Mouse (Mus musculus) heart, postnatal 25 days (tissue): ENCODE results near the gene Prph2. TPM values are rescaled to one million over a fixed set of nuclear protein-coding genes. Genes with fewer than 3 reads are reported as not detected.

ENCODE experiments used
- DNase-seq: peaks from one replicate; pipeline ENCODE4 v3.0.0; 2022; ENCODE audit warnings: low spot score
- intact Hi-C: fragments of 180-260 bp; cut with DNase I; formaldehyde crosslinking; loops from one replicate; pipeline ENCODE4 v1.15.1; 2025
- total RNA-seq, 2 experiments: library from RNA; stranded (reverse); gene quantifications; 2 replicates each; pipeline ENCODE4 v1.2.3; 2021

Gene Prph2
- total RNA-seq, 2 experiments from 2014 or later, result not detected

DNA sequence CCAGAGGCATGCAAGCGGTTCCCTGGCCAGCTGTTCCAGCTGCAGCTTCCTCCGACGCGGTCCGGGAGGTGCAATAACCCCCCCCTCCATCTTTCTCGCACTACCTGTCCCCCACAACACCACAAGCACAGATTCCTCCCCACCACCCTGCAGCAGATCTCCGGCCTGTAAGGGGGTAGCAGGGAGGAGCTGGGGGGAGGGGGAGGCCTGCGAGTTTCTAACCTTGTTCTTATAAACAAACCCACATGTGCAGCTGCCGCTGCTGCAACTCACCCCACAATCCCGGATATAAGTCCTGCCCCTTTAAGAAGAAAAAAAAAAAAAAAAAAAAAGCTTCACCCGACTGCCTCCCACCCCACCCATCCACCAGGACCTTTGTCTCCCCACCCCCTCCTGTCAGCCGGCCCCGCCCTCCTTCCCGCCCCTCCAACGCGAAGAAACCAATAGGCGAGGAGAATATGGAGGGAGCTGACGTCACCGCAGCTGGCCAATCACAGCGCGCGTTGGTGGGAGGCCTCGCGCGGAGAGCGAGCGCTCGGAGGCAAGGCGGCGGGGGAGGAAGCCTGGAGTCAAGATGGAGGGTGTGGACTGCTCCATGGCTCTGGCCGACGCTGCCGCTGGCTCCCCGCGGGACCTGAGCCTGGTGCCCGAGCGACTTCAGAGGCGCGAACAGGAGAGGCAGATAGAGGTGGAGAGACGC lies 20.0 kb upstream of the Prph2 start, which contains the start of gene Tbcc:
TSS of gene Tbcc (plus strand) at position 569 of the 700 bp plus-strand sequence.
- intact Hi-C loops, result no loop called here
- peak; percentile 94 for DNase-seq

DNA sequence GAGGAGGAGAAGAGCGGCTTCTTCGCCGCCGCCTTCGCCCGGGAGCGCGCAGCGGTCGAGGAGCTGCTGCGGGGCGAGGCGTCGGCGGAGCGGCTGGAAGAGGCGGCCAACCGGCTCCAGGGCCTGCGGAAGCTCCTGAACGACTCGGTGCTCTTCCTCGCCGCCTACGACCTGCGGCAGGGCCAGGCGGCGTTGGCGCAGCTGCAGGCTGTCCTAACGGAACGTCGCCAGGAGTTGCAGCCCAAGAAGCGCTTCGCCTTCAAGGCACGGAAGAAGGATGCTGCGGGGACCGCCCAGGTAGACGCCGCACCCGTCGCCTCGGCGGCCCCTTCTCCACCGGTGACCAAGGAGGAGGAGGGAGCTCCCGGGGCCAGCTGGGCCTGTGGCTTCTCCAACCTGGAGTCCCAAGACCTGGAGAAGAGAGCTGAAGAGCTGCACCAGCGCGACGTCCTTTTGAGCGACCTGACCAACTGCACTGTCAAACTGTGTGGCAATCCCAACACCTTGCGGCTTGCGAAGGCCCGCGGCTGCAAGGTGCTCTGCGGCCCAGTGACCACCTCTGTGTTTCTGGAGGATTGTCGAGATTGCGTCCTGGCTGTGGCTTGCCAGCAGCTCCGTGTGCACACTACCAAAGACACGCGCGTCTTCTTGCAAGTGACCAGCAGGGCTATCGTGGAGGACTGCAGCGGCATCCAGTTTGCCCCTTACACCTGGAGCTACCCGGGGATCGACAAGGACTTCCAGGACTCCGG lies 19.2 kb upstream of the Prph2 start:
- DNase-seq, result peak; percentile 28
- intact Hi-C loops, result no loop called here

DNA sequence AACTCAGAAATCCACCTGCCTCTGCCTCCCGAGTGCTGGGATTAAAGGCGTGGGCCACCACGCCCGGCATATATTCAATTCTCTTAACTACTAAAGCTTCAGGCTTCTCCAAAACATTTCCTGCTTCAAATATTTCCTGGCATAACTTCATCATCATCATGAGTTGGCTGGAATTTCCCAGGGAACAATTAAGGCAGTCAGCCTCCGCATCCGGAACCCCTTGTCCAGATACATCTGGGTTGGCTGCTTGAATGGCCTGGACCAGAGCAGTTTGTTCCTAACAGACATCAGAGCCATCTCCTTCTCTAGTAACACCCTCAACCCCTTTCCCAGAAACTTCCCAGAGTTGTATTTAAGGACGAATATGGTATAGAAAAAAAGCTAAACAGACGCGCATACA lies 14.8 kb upstream of the Prph2 start:
- intact Hi-C loops, result no loop called here

DNA sequence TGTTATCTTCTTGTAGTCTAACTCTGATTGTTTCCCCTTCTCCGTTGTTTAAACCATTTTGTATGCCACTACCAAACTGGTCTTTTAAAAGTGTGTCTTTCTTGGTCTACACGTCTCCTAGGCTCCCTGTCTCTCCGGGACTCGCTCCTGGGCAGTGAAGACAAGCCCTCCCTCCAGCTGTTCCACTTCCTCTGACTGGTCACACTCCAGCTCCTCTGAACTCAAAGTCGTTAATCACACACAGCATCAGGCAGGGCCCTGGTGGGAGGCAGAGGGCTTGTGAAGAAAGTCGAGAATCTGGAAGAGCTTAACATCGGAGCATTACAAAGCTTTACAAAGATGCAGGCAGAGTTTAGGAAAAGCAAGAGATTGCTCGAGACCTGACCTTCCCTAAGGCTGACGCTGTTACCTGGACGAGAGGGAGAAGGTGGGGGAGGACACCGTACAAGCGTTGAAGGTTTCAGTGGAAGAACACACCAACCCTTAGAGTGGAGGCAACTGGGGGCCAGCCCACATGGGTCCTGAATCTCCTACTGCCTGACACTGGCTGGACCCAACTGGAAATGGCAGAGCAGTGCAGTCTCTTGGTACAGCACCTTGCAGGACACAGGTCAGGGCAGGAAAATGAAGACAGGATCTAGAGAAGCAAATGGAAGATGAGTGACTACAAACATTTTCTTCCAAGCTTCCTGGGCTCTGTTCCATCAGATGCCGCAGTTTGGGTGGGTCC lies 12.9 kb upstream of the Prph2 start:
- intact Hi-C loops, result no loop called here
- DNase-seq, result no peak

More for the DNA sequence above, 14.8 kb upstream of the Prph2 start:
- DNase-seq, result peak; percentile 39

DNA sequence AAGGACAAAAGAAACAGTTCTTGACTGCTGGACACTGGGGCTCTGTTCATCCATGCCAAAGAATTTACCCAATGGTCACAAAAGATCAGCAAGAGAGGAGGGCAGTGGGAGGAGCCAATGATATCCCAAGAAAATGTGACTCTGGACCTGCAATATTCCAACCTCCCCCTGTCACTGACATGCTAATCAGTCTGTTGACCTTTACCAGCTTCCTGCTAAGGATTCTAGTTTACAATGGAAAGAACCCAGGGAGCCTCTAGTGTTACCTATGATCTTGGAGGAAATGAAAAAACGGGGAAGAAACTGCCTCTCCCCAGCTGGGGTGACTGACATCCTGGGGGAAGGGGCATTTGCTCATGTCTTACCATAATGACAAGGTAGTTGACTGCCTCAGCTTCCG lies 9.3 kb upstream of the Prph2 start:
- intact Hi-C loops, result loop anchor here (5.0 kb wide), 1 partner anchor 136 kb away; no protein-coding TSS in a partner anchor
- no peak for DNase-seq

DNA sequence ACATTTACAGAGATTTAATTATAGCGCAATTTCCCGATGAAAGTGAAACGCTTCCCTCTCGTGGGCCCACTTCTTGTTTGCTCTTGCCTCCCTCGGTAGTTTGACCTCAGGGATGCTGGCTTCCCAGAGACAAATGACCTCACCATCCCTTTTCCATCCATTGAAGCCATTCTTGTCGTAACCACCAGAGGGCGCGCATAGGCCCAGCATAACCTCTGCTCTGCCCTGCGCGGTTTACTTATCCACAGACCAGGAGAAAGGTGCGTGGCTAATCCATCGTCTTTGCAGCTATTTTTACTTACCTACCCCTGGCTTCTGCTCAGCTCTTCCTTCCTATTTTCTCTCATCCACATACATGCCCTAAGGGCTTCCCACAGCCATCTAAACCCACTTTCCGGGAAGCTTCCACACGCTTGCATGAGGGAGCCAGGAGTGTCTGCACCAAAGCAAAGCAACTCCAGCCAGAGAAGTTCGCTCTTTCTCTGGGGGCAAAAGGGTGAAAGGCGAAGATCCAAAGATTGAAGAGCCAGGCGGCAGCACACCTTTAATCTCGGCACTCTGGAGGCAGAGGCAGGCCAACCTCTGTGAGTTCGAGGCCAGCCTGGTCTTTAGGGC lies 6.3 kb upstream of the Prph2 start:
- DNase-seq, result peak; percentile 53

DNA sequence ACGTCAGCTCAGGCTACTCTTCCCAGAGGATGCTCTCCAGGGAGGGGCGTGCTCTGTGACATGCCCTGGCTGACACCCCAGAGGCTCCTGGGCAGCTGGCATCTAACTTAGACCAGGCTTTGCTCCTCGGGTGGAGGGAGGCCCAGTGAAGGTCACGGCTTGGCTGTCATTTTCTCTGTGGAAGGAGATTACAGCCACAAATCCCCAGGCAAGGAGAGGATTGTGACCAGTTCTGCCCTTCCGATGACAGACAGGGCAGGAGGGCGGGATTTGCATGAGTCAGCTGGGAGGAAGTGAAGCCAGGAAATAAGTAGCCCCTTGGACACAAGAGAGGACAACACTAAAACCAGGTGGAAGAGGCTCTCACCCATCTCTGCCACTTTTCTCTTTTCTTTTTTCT lies 2.1 kb downstream of the Prph2 start:
- DNase-seq, result no peak
- intact Hi-C loops, result no loop called here

More for the DNA sequence above, 6.3 kb upstream of the Prph2 start:
- intact Hi-C loops, result loop anchor here (5.0 kb wide), 1 partner anchor 133 kb away; no protein-coding TSS in a partner anchor

DNA sequence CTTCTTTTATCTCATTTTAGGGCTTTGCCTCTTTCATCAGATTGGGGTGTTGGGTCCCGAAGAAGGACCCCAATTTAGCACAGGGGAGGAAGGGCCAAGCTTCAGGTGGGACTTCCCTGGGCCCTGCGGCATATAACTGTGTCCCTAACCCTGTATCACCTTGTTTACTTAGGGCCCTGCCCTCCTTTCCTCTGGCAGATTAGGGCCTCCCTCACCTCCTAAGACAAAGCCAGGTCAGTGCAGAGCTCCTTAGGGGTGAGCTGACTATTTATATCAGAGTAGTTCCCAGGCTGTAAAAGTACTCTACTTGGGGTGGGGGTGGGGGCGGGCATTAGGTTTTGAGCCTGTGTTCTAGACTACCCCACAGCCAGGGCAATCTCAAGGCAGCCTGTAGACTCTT lies 4.9 kb downstream of the Prph2 start:
- intact Hi-C loops, result no loop called here
- no peak for DNase-seq

DNA sequence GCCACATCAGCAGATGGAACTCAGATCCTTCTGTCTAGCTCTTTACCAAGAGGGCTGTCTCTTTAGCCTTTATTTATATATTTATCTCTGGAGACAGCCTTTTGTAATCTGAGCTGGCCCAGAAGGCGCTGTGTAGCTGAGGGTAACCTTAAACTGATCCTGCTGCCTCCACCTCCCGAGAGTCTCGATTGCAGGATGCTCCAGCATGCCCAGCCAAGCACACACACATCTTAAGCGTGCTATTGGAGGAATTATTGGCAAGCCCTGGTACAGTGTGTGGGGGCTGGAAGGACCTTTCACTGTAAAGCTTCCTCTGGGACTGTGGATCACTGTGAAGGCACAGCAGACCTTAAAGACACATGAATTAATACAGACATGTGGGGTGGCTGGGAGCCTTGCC lies 8.7 kb downstream of the Prph2 start:
- intact Hi-C loops, result no loop called here
- no peak for DNase-seq

DNA sequence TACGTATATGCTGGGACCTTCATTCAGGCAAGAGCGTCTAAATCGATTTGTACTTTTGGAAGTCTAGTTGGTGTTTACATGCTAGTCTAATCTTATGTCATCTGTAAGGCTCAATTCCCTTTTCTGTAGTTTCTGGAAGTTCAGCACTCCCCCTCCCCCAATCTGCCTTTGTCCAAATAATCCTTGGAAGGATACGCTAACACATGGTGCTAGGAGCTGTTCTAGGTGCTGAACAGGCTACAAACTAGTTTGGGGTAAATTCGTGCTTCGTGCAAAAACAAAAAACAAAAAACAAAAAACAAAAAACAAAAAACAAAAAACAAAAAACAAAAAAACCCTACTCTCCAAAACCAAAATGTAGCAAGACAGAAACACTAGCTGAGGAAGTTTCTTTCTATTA lies 10.6 kb downstream of the Prph2 start:
- intact Hi-C loops, result no loop called here
- no peak for DNase-seq

DNA sequence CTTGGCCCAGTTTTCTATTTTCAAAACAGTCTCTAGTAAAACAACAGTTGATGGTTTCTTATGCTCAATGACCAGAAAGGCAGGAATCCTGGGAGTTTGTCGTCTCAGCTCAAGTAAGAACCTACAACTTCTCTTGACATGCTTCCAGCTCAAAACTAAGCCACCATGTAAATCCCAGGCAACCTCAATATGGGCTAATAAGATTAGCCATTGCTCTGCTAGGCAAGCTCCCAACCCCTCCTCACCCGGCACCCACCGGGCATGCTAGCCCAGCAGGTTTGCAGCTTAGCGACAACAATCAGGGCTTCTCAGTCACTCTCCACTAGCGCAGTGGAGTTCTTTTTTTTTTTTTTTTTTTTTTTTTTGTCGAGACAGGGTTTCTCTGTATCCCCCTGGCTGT lies 15.9 kb downstream of the Prph2 start:
- no peak for DNase-seq
- intact Hi-C loops, result no loop called here

DNA sequence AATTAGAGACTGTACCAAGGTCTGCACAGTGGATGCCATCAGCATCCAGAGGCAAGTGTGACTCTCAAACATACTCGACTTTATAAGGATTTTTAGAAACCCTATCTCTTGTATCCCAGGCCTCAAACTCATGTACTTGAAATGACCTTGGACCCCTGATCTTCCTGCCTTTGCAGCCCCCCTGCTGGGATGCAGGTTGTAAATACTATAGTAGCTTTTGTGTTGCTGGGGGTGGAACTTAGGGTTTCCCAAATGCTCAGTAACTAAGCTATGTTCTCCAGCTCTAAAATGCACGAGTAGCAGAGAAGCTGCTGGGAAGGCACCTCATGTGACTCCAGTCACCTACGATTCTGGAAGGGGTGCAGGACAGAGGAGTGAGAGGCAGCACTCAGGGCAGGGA lies 16.7 kb downstream of the Prph2 start:
- intact Hi-C loops, result no loop called here
- DNase-seq, result no peak

DNA sequence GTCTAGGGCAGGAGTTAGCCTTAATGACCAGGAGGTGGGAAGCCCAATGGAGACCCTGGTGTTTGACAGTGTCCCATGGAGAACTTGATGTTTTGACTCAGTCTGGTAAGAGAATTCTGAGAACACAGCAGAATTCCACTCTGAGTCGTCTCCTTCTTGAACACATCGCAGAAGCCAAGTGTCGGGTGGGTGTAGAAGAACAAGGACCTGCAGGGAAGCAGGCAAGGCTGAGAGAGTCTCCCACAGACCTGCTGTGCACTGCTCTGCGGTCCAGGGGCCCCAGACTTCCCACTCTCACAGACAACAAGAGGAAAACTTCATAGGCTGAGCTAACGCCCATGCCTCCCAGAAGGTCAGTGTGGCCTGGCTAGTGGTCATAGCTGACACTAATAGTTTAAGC lies 17.5 kb downstream of the Prph2 start:
- intact Hi-C loops, result no loop called here
- DNase-seq, result no peak

DNA sequence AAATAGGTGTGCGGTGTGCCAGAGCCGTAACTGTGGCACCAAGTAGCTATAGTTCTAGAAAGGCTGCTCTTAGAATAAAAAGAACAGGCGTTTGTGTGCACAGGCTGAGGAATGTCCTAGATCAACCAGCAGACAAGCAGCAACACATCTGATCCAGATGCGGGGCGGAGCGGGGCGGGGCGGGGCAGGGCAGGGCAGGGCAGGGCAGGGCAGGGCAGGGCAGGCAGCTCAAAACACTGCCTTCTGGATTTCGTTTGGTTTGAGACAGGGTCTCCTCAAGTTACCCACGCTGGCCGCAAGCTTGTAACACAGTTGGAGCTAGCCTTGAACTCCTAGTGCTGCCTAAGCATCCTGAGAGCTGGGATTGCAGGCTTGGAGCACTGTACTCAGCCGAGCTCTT lies 19.0 kb downstream of the Prph2 start:
- intact Hi-C loops, result no loop called here
- DNase-seq, result no peak

DNA sequence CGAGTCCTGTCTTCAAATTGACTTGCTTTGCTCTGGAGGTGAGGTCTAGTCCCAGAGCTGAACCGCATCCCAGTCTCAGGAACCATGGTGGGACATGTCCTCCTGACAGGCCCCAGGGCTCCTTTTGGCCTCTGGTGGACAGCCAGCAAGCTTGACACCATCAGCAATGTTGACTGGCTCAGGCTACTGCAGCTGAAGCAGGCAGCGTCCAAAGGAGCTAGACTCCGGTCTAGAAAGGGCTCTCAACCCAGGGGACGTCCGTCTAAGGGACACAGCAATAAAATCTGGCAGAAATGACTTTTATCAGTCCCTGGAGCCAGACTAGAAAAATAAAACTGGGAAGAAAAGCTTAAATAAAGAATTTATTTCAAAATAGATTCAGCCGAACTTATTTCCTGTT lies 19.6 kb downstream of the Prph2 start:
- intact Hi-C loops, result no loop called here
- DNase-seq, result no peak

DNA sequence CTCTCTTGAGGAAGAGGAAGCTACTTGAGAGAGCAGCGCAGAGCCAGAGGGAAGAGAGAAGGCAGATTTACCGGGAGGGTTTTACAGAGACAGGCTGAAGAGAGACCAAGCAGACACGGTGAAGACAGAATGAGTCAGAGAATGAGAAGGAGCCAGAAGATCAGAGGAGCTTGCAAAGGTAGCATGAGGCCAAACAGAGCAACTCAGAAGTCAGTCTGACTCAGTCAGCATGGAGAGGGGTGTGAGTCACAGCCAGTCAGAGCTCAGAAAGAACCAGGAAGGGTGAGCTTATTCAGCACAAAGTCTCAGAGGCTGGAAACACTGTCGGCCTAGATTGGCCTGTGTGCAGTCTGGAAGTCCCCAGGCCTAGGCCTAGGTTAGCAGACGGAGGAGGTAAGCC lies 22.7 kb downstream of the Prph2 start:
- no peak for DNase-seq
- intact Hi-C loops, result loop anchor here (2.0 kb wide), 1 partner anchor 100 kb away; no protein-coding TSS in a partner anchor

DNA sequence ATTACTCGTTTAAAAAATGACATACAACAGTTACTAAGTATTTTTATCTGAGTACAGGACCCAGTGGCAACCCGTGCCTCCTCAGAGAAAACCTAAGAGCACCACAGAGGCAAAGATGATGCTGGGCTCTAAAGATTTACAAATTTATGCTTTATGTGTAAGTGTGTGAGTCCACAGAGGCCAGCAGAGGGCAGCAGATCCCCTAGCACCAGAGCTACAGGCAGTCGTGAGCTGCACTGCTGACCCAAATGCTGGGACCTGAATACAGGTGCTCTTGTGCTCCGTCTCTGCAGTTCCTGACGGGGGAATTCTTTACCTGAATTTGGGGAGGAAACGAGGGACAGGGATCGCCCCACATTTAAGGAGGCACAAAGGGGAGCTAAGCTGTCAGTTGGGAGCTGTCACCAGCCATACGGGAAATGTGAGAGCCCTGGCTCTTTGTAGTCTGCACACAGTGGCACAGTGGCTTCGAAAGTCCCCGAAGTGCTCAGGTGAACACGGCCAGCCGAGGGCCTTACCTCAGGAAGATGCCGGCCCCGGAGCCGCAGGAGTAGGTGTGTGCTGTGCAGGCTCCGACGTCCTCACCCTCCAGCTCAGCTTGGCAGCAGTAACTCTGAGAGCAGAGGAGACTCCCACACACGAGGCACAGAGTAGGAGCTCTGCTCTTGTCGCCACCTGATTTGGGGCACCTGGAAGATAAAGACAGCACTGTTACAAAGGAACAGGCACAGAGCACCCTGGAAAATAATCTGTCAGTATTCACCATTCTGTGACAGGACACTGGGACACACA lies 23.5 kb downstream of the Prph2 start:
- intact Hi-C loops, result loop anchor here (2.0 kb wide), 1 partner anchor 99 kb away; no protein-coding TSS in a partner anchor
- DNase-seq, result no peak

DNA sequence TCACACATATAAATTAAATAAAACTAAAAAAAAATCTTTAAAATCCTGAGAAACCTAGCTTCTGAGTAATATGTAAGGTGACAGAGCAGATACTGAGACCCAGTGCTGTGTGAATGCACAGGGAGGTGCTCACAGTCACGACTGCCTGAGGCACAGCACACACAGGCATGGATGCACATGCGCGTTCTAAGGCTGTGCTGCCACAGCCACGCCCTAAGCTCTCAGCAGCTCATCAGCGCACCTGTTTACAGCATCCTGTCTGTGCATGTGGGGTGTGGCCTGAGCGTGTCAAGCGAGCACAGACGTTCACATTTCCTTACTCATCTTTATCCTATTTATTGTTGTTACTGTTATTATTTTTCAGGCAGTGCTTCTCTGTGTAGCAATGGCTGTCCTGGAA lies 30.2 kb downstream of the Prph2 start:
- DNase-seq, result no peak
- intact Hi-C loops, result no loop called here

DNA sequence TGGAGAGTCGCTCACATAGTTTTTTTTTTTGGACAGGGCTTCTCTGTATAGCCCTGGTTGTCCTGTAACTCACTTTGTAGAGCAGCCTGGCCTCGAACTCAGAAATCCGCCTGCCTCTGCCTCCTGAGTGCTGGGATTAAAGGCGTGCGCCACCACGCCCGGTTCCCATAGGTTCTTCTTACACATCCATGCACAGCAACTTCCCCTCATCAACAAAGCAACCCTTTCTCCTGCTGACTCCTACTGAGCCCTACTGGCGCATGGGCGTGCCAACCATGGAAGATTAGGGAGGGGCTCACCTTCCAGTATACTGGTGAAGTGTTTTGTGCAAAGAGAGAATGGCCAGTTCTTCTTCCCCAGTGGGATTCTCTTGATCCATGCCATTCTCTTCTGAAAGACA lies 32.2 kb downstream of the Prph2 start:
- intact Hi-C loops, result no loop called here
- DNase-seq, result no peak
